Mouse (Mus musculus) hindbrain, embryonic 11.5 days (tissue): ENCODE measurements around the gene Amh. TPM values are rescaled to one million over a fixed set of nuclear protein-coding genes. Genes with fewer than 3 reads are reported as not detected.

ENCODE experiments used
- microRNA counts: library from miRNA; unstranded; fragments of <30 nt; microRNA quantifications from one replicate; lab custom pipeline; 2015
- polyA plus RNA-seq: library from polyadenylated mRNA; unstranded; fragments of >200 nt; fragmentation: Nextera tagmentation; extraction: Ambion mirVana; gene quantifications from 2 replicates; pipeline ENCODE4 v1.2.1, GENCODE M21; 2014

Gene Amh
- polyA plus RNA-seq, 1 experiment from 2014 or later = not detected

MicroRNA genes within 50 kb of the gene (microRNA counts, 519-probe panel; counts per million panel counts)
- not detected for microRNA mmu-miR-1982 (lab: Ali Mortazavi, UCI)

Other genes with a start within 250 kb of the Amh start
- 21.6 and 22.5 TPM in 2 replicates for gene Rexo1, start 243.7 kb upstream of the Amh start, polyA plus RNA-seq
- gene Klf16, start 227.9 kb upstream of the Amh start, polyA plus RNA-seq = 3.9 and 4.2 TPM in 2 replicates
- gene Abhd17a, start 214.9 kb upstream of the Amh start, polyA plus RNA-seq = 98.8 and 108 TPM in 2 replicates
- gene Scamp4, start 202.4 kb upstream of the Amh start, polyA plus RNA-seq = 64.1 and 68.7 TPM in 2 replicates
- 5.8 and 7.4 TPM in 2 replicates for gene Adat3, start 202.4 kb upstream of the Amh start, polyA plus RNA-seq
- gene Gm49322, start 199.2 kb upstream of the Amh start, polyA plus RNA-seq = 1.5 and 1.7 TPM in 2 replicates
- gene Csnk1g2, start 182.4 kb upstream of the Amh start, polyA plus RNA-seq = 71.1 and 85.6 TPM in 2 replicates
- gene Btbd2, start 148.2 kb upstream of the Amh start, polyA plus RNA-seq = 36.2 and 47.2 TPM in 2 replicates
- gene Mknk2, start 127.1 kb upstream of the Amh start, polyA plus RNA-seq = 47.0 and 48.4 TPM in 2 replicates
- gene Mob3a, start 103.3 kb upstream of the Amh start, polyA plus RNA-seq = 54.4 and 55.6 TPM in 2 replicates
- 10.3 and 11.4 TPM in 2 replicates for gene Izumo4, start 103.1 kb upstream of the Amh start, polyA plus RNA-seq
- 68.5 and 85.1 TPM in 2 replicates for gene Ap3d1, start 63.0 kb upstream of the Amh start, polyA plus RNA-seq
- 18.3 and 25.1 TPM in 2 replicates for gene Dot1l, start 50.0 kb upstream of the Amh start, polyA plus RNA-seq
- 83.4 and 84.4 TPM in 2 replicates for gene Sf3a2, start 7.0 kb upstream of the Amh start, polyA plus RNA-seq
- 142 and 150 TPM in 2 replicates for gene Plekhj1, start 6.6 kb upstream of the Amh start, polyA plus RNA-seq
- 0.36 and 0.61 TPM in 2 replicates for gene Jsrp1, start 8.3 kb downstream of the Amh start, polyA plus RNA-seq
- 1,755 and 1,772 TPM in 2 replicates for gene Oaz1, start 21.4 kb downstream of the Amh start, polyA plus RNA-seq
- 0.24 and 0.29 TPM in 2 replicates for gene Lingo3, start 38.8 kb downstream of the Amh start, polyA plus RNA-seq
- 260 and 271 TPM in 2 replicates for gene Lsm7, start 50.0 kb downstream of the Amh start, polyA plus RNA-seq
- 25.1 and 25.4 TPM in 2 replicates for gene Sppl2b, start 50.0 kb downstream of the Amh start, polyA plus RNA-seq
- gene Tmprss9, start 66.6 kb downstream of the Amh start, polyA plus RNA-seq = 0.05 and 0.06 TPM in 2 replicates
- 328 and 353 TPM in 2 replicates for gene Timm13, start 95.7 kb downstream of the Amh start, polyA plus RNA-seq
- 14.6 and 19.0 TPM in 2 replicates for gene Lmnb2, start 113.0 kb downstream of the Amh start, polyA plus RNA-seq
- 13.8 and 14.6 TPM in 2 replicates for gene Gadd45b, start 124.8 kb downstream of the Amh start, polyA plus RNA-seq
- gene Gng7, start 209.7 kb downstream of the Amh start, polyA plus RNA-seq = 6.6 and 7.2 TPM in 2 replicates
- 3.4 and 5.8 TPM in 2 replicates for gene Diras1, start 220.4 kb downstream of the Amh start, polyA plus RNA-seq
- 9.2 and 11.0 TPM in 2 replicates for gene Slc39a3, start 232.2 kb downstream of the Amh start, polyA plus RNA-seq